ENCODE assay signal across 8 mouse cellular contexts in the genomic region with DNA sequence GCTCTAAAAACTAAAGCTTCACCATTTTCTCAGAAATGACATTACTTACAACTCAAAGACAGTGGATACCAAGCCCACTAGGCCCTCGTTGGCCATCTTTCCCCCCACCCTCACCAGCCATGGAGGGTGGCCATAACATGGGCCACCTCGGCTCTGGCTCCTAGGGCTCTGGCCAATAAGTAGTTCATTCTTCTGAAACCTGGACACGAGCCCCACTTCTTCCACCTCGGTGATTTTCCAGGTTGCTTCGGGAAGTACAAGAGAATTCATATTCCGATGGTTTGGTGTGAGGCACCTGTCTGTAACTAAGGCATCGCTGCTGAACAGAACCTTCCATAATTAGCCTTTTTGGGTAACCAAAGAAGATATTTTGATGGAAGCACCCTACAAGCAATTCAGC.
A peak's percentile ranks its signal among the peaks of the same experiment; 100 is the strongest.
DNase-seq lines count a peak whose midpoint lies in the region; ATAC-seq and TF ChIP-seq lines count a peak whose summit lies in the region.

No protein-coding gene starts in this region.

- no peak for TF ChIP-seq CTCF in left cerebral cortex, adult 2 months (IDR thresholded peaks at IDR 0.05)

- no peaks in the 10 kb centered on the region; the same call in 1 of the 2 replicates for H3K27me3 ChIP-seq in forebrain, embryonic 16.5 days (replicated peaks; ENCODE audit: control insufficient read depth, insufficient read depth, low read length)
- H3K27me3 ChIP-seq in liver, embryonic 15.5 days, result no peaks in the 10 kb centered on the region

- H3K4me2 ChIP-seq in forebrain, embryonic 16.5 days (ENCODE audit: low read length), result peak overlapping the region; percentile 69
- peak overlapping the region; percentile 86 for H3K4me2 ChIP-seq in liver, embryonic 15.5 days

- 44% methylated on average over 7 of the region's 7 CpGs for WGBS in forebrain, embryonic 16.5 days
- WGBS in liver, embryonic 15.5 days (ENCODE audit: insufficient replicate concordance), result 47% methylated on average over 7 of the region's 7 CpGs

- no peak for DNase-seq in left cerebral cortex, adult 2 months (ENCODE audit: extremely low spot score in 1 of 2, low spot score in 2 of 2)
- no peak for DNase-seq in left cerebral cortex, adult 11 months (ENCODE audit: low spot score)
- peak; percentile 23 for DNase-seq in c-Kit-positive CD71-positive TER-119-positive erythroid progenitor cells, embryonic 14.5 days (ENCODE audit: low spot score)
- no peak for DNase-seq in adrenal gland, adult 2 months
- DNase-seq in gastrocnemius, postnatal 25 days, result no peak

- no peaks in the 10 kb centered on the region for H3K36me3 ChIP-seq in forebrain, embryonic 16.5 days (ENCODE audit: control insufficient read depth, insufficient read depth)
- 0 out of 2 replicates have a peak, but pooled peaks cover 3% of the 10 kb centered on the region for H3K36me3 ChIP-seq in liver, embryonic 15.5 days (replicated peaks)

- H3K27ac ChIP-seq in left cerebral cortex, adult 2 months, result peak overlapping the region; percentile 88
- peak overlapping the region; percentile 97 for H3K27ac ChIP-seq in forebrain, embryonic 16.5 days (ENCODE audit: low read length)
- peak overlapping the region; percentile 90 for H3K27ac ChIP-seq in liver, embryonic 15.5 days (replicated peaks)

- intact Hi-C loops in left cerebral cortex, adult 2 months (cut with DNase I), result loop anchor here (5.0 kb wide), 2 partner anchors 60 to 85 kb away; no protein-coding TSS in a partner anchor

- peak overlapping the region; percentile 69 for H3K4me3 ChIP-seq in left cerebral cortex, adult 2 months
- peak overlapping the region; percentile 78 for H3K4me3 ChIP-seq in forebrain, embryonic 16.5 days (replicated peaks; ENCODE audit: low read length)
- peak overlapping the region; percentile 81 for H3K4me3 ChIP-seq in liver, embryonic 15.5 days (replicated peaks)

- H3K9ac ChIP-seq in forebrain, embryonic 16.5 days (replicated peaks; ENCODE audit: low read depth, low read length), result peak overlapping the region; percentile 85
- H3K9ac ChIP-seq in liver, embryonic 15.5 days, result peak overlapping the region; percentile 82

- ATAC-seq in forebrain, embryonic 16.5 days, result no peak
- ATAC-seq in liver, embryonic 15.5 days (ENCODE audit: insufficient read depth), result no peak
- ATAC-seq in inflammation-experienced regulatory T-cells, adult 6 months, result no peak

- peaks cover 19% of the 10 kb centered on the region for H3K4me1 ChIP-seq in forebrain, embryonic 16.5 days (replicated peaks; ENCODE audit: control insufficient read depth, insufficient read depth, low read length)
- peaks cover 26% of the 10 kb centered on the region for H3K4me1 ChIP-seq in liver, embryonic 15.5 days (replicated peaks)

- no peaks in the 10 kb centered on the region for H3K9me3 ChIP-seq in forebrain, embryonic 16.5 days (ENCODE audit: control insufficient read depth, low read length)
- H3K9me3 ChIP-seq in liver, embryonic 15.5 days (replicated peaks), result no peaks in the 10 kb centered on the region
